Mouse (Mus musculus) adrenal gland, postnatal 4 days (tissue): ENCODE results near the gene Nat8l. TPM values are rescaled to one million over a fixed set of nuclear protein-coding genes. Genes with fewer than 3 reads are reported as not detected.
A peak's percentile ranks its signal among the peaks of the same experiment; 100 is the strongest.
"Not testable (repeated sequence)": the region's sequence is repeated elsewhere in the genome, so short reads cannot be mapped to it uniquely, and the experiment has no call there.

Source experiments
- DNase-seq, 2 experiments: peaks; one replicate each; pipeline ENCODE4 v3.0.0; 2021 to 2022; ENCODE audit warnings: low spot score in 2 of 2, mixed read lengths in 2 of 2
- long read RNA-seq, 2 experiments: library from polyadenylated mRNA; stranded (forward); transcript quantifications; one replicate each; pipeline ENCODE4 v2.0.0; 2021
- total RNA-seq, 2 experiments: library from RNA; stranded (reverse); gene quantifications; 2 replicates each; pipeline ENCODE4 v1.2.3; 2021

The Nat8l gene
- total RNA-seq: 1 to 10 TPM; 8.4 to 9.6 TPM
- long read RNA-seq, experiment 1, full-length matches to known transcripts: 3 of 7 reads
- long read RNA-seq, experiment 1, partial matches to known transcripts: 0 of 7 reads
- long read RNA-seq, experiment 1, other reads (novel, unspliced or antisense): 4 of 7 reads
- long read RNA-seq, experiment 2, partial matches to known transcripts: 0 of 8 reads
- long read RNA-seq, experiment 2, other reads (novel, unspliced or antisense): 8 of 8 reads

- DNase-seq: no peak
Observed at GRCm38 (mm10) chr5:33995843-33996693, at the start of gene Nat8l. TSS of gene Nat8l (plus strand) at chr5:33995984.

- DNase-seq: not testable (repeated sequence)
Observed at GRCm38 (mm10) chr5:33947035-33947434, 48.7 kb upstream of the Nat8l start.

- DNase-seq: no peak
Observed at GRCm38 (mm10) chr5:33948314-33948713, 47.5 kb upstream of the Nat8l start.

- no peak for DNase-seq
Observed at GRCm38 (mm10) chr5:33953471-33954185, 42.2 kb upstream of the Nat8l start.

GRCm38 (mm10) chr5:33954354-33954753, 41.4 kb upstream of the Nat8l start:
- DNase-seq: peak; percentile 28 to 31

- no peak for DNase-seq
Observed at GRCm38 (mm10) chr5:33955868-33956267, 39.9 kb upstream of the Nat8l start.

- DNase-seq: no peak
Observed at GRCm38 (mm10) chr5:33959382-33959781, 36.4 kb upstream of the Nat8l start.

- DNase-seq: no peak
Observed at GRCm38 (mm10) chr5:33974736-33975135, 21.0 kb upstream of the Nat8l start.

- no peak for DNase-seq
Observed at GRCm38 (mm10) chr5:33976267-33976666, 19.5 kb upstream of the Nat8l start.

- DNase-seq: no peak
Observed at GRCm38 (mm10) chr5:33982731-33983259, 13.0 kb upstream of the Nat8l start.

- peak; percentile 80 to 82 for DNase-seq
Observed at GRCm38 (mm10) chr5:33983309-33984121, 12.3 kb upstream of the Nat8l start, which contains the start of gene Gm1673. TSS of gene Gm1673 (plus strand) at chr5:33983433.

- peak in 1 of 2 experiments; percentile 56 for DNase-seq
Observed at GRCm38 (mm10) chr5:33994671-33995625, 836 bp upstream of the Nat8l start.

- DNase-seq: no peak
Observed at GRCm38 (mm10) chr5:33996694-33997045, 886 bp downstream of the Nat8l start.

GRCm38 (mm10) chr5:33997051-33997741, 1.4 kb downstream of the Nat8l start:
- no peak for DNase-seq

- DNase-seq: no peak
Observed at GRCm38 (mm10) chr5:33997829-33998504, 2.2 kb downstream of the Nat8l start.

GRCm38 (mm10) chr5:33998505-33998877, 2.7 kb downstream of the Nat8l start:
- no peak for DNase-seq

- no peak for DNase-seq
Observed at GRCm38 (mm10) chr5:33999466-34000090, 3.8 kb downstream of the Nat8l start.

GRCm38 (mm10) chr5:34000809-34001208, 5.0 kb downstream of the Nat8l start:
- no peak for DNase-seq
